Mouse (Mus musculus): ENCODE data around the gene Ngdn.
A peak's percentile ranks its signal among the peaks of the same experiment; 100 is the strongest.
"Not testable (repeated sequence)": the region's sequence is repeated elsewhere in the genome, so short reads cannot be mapped to it uniquely, and the experiment has no call there.

Gene Ngdn

GRCm38 (mm10) chr14:54999868-55000267, 15.4 kb upstream of the Ngdn start:
- not testable (repeated sequence) for DNase-seq (ENCODE audit: low spot score in 2 of 2)

- no peak for DNase-seq (ENCODE audit: low spot score in 2 of 2)
Observed at GRCm38 (mm10) chr14:55000814-55001213, 14.4 kb upstream of the Ngdn start.

DNA sequence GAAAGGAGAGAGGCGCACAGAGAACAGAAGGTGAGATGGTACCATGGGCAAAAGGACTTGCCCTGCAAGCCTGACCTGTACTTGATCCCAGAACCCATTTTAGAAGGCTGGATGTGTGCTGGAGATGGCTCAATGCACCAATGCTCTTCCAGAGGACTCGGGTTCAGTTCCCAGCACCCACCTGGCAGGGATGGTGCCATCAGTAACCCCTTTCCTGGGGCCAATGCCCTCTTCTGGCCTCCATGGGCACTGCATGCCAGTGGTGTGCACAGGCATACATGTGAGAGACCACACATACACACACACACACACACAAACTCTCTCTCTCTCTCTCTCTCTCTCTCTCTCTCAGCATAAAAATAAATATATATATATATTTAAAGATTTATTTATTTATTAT, 13.8 kb upstream of the Ngdn start:
- no peak for DNase-seq (ENCODE audit: low spot score in 2 of 2)

- DNase-seq (ENCODE audit: low spot score in 2 of 2) = no peak
Observed at GRCm38 (mm10) chr14:55001938-55002686, 13.1 kb upstream of the Ngdn start.

DNA sequence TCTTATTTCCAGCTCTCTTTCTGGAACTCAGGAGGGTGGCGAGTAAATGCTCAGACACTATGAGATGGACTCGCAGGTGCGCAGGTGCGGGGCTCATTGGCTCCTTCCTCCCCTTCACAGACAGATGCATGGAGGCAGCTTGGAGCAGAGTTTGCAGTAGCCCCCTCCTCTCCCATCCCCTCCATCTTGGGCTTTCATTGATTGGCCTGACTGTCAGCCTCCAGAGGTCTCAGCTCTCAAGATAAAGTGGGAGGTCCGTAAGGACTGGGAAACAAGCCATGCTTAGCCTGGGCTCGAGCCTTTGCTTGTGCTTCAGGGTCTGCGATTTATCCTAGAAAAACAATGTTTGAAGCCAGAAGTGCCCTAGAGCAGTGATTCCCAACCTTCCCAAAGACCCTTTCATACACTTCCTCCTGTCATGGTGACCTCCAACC, 12.6 kb upstream of the Ngdn start:
- DNase-seq (ENCODE audit: low spot score in 2 of 2) = no peak

- no peak for DNase-seq (ENCODE audit: low spot score in 2 of 2)
Observed at GRCm38 (mm10) chr14:55003878-55004855, 11.1 kb upstream of the Ngdn start.

DNA sequence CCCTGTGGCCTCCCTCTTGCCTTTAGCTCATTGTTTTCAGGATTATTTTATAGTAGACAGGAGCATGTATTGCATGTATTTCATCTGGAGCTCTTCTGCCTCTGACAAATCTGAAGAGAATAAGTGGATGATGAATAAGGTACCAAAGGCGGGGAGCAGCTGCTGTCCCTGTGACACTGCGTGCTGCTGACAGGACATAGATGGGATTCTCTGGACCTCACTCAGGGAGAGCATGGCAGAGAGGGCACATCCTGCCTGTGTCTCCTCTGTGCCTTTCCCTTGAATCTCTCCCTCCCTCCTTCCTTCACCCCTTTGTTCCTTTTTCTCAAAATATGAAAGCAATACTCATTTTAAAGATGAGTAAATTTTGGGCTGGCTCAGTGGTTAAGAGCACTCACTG, 9.7 kb upstream of the Ngdn start:
- DNase-seq (ENCODE audit: low spot score in 2 of 2) = no peak

- DNase-seq (ENCODE audit: low spot score in 2 of 2) = no peak
Observed at GRCm38 (mm10) chr14:55005967-55006366, 9.3 kb upstream of the Ngdn start.

DNA sequence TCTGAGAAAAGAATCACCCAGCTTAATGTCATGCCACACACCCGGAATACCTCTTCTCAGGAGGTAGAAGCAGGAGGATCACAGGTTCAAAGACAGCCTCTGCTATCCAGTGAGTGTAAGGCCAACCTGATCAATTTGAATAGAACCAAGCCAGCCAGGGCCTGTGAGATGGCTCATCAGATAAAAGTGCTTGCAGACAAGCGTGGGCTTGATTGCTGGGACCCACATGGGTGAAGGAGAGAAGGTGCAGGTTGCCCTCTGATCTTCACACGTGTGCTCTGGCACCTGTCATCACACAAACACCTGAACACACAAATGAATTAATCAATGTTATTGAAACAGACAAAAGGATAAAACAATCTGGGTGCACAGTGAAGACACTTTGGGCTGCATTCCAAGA, 8.7 kb upstream of the Ngdn start:
- no peak for DNase-seq (ENCODE audit: low spot score in 2 of 2)

DNA sequence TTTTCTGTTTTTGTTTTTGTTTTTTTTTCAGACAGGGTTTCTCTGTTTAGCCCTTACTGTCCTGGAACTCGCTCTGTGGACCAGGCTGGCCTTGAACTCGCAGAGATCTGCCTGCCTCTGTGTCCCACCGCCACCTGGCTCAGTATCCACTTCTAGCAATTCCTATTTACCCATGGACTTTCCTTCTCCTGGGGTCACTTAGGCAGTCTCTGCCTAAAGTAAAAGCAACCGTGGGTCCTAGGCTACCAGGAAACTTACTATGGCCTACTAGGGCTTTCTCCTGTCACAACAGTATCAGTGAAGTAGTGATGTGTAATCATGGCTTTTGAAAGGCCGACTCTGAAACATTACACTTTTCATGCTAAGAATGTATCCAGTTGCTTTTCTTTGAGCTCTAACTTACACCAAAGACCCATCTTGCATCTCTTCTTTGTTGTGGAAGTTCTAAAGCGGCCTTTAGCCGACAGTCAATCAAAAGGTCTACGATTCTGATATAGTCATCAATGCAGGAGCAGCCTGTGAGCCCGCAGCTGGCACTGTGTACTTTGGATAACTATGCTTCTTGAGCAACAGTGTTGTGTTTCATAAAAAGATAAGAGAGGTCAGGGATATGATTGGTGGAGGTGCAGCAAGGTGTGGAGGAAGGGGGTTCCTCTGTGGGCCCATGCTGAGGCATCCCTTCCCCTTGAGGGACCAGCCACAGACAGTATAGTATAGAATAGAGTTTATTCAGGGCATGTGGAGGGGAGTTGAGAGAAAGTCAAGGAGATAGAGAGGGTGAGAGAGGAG, 7.9 kb upstream of the Ngdn start:
- DNase-seq (ENCODE audit: low spot score in 2 of 2) = no peak

GRCm38 (mm10) chr14:55008417-55008816, 6.8 kb upstream of the Ngdn start:
- DNase-seq (ENCODE audit: low spot score in 2 of 2) = no peak

DNA sequence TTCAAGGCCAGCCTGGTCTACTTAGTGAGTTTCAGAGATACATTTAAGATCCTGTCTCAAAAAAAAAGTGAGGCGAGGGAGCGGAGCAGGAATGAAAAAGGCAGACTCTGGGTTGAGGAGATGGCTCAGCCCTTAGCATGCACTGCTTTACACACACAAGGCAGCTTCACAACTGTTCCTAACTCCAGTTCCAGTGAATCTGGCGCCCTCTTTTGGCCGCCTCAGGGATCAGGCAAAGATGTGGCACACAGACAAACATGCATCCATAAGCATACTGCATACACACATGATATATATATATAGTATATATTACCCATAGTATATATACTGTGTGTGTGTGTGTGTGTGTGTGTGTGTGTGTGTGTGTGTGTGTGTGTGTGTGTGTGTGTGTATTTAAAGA, 4.1 kb upstream of the Ngdn start:
- no peak for DNase-seq (ENCODE audit: low spot score in 2 of 2)

GRCm38 (mm10) chr14:55014591-55014990, 663 bp upstream of the Ngdn start:
- DNase-seq (ENCODE audit: low spot score in 2 of 2) = no peak

GRCm38 (mm10) chr14:55015767-55016111, 485 bp downstream of the Ngdn start:
- DNase-seq (ENCODE audit: low spot score in 2 of 2) = no peak

DNA sequence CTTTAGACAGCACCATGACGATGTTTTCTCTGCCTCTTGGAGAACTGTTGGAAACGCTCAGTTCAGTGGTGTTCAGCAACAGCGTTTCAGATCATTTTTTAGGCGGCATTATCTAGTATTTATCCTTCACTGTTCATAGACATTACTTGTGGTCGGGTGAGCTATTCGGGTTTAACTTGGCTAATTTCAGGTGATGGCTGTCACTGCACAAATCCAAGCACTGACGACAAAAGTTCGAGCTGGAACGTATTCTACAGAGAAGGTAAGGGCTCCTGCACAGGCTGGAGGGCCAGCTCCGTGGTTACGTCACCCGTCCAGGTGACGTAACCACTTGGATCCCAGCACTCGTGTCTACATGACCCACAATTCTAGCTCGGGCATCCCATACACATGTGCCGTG, 1.6 kb downstream of the Ngdn start:
- DNase-seq (ENCODE audit: low spot score in 2 of 2) = no peak

GRCm38 (mm10) chr14:55020394-55020793, 5.1 kb downstream of the Ngdn start:
- no peak for DNase-seq (ENCODE audit: low spot score in 2 of 2)

DNA sequence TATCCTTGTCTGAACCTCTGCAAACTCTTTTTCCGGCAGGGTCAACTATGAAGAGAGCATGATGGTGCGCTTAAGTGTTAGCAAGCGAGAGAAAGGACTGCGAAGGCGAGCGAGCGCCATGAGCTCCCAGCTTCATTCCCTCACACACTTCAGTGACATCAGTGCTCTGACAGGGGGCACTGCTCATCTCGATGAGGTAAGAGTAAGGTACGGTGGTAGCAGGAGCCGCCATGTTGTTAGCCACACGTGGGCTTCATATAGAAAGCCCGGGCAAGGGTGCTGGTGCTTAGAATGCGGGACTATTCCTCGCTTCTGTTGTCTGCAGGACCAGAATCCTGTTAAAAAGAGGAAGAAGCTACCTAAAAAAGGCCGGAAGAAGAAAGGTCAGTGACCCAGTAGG, 7.8 kb downstream of the Ngdn start:
- DNase-seq (ENCODE audit: low spot score in 2 of 2) = no peak

DNA sequence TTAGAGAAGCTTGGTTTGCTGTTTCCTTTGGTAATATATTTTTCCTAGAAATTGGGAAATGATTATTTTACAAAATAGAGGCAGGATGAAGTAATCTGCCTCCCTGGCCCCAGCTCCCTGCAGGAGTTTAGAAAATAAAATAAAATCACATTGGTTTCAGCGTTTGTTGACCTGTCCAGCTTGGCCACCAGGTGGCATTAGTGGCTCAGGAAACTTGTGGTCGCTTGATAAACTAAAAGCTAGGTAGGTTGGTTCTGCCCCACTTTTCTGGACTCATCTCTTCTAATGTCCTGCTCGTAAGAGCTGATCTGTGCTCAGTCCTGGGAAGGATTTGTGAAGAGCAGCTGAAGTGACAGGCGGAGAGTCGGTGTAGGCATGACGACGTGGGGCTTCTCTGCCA, 9.0 kb downstream of the Ngdn start:
- peak; percentile 27 to 28 for DNase-seq (ENCODE audit: low spot score in 2 of 2)

GRCm38 (mm10) chr14:55025527-55025926, 10.3 kb downstream of the Ngdn start:
- DNase-seq (ENCODE audit: low spot score in 2 of 2) = no peak

DNA sequence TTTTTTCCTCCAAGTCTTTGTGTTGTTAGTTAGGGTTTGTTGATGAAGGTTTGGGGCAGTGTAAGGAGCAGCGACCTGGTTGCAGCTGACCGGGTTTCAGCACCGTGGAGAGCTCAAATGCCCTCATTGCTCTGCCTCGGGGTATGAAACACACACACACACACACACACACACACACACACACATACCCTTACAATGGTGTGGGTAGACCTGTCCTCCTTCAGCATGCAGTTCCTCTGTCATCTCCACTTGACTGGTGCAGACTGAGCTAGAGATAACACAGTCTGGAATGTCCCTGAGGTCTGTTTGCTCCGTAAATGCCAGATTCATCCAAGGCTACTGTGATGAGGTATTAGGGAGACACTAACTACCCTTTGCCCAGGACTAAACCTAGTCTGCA, 12.0 kb downstream of the Ngdn start:
- DNase-seq (ENCODE audit: low spot score in 2 of 2) = no peak

DNA sequence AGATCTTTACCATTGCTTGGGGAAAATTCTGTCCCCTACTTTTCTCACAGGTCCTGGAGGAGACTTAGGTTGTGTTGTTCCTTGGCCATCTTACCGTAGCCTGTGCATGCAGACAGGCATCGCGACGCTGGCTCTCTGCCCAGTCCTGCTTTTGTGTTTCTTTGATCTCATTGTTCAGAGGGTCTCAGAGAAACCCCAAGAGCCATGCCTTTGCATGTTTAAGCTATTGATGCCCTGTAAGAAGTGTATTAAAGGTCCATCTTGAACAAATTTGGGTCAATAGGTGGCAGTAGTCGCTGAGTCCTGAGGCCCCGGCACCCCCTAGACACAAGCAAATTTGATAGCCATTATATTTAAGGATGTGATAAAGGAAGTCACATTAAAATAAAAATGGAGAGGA, 12.4 kb downstream of the Ngdn start:
- no peak for DNase-seq (ENCODE audit: low spot score in 2 of 2)

GRCm38 (mm10) chr14:55028333-55028835, 13.1 kb downstream of the Ngdn start:
- DNase-seq (ENCODE audit: low spot score in 2 of 2) = no peak
